Mouse (Mus musculus) NIH3T3 (cell line): ENCODE measurements around the gene Papln.
A peak's percentile ranks its signal among the peaks of the same experiment; 100 is the strongest.

Experiments
- DNase-seq: peaks from one replicate; pipeline ENCODE4 v3.0.0-alpha.2; 2012; ENCODE audit warnings: low read depth

Papln gene

DNA sequence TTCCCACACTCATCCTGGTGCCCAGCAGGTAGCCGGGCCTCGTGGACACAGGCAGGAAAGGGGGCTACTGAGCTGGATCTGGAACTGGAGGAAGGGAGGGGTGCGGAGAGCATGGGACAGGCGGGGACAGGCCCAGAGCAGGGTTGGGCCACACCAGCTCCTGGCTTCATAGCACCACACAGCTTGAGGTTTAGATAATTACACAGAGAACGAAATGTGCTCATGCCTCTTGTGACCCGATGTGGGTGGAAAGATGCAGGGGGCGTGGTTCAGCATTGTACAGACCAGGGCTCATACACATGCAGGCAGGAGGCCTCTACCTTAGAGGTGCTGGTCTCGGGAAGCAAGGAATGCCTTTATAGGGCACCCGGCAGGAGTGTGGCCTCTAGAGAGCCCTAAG, 4.4 kb downstream of the Papln start:
- DNase-seq, result no peak

DNA sequence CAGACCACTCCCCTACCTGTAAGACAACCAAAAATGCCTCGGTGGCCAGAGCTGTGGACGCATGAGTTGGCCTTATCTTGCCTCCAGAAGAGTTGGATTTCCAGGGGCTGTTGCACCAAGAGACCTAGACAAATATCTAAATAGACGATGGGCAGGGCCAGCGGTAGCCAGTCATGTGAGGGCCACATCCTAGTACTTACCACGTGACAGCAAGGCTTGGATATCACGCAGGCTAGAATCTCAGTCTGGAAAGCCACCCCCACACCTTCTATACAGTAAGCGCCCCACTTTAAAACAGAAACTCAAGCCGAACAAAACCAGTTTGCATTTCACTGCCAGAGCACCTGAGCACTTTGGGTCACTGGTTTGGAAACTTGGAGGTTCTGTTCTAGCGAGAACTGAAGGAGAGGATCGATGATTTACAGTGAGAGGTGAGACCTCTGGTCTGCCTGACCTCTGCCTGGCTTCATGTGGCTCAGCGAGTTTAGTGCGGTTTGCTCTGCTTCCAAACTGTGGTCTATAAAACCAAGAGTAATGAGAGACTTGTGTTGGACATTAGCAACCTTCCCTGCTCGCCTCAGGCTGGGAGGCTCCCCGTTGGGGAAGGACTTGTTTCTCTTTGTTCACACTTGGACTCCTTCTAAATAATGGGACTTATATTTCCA, 4.9 kb downstream of the Papln start:
- no peak for DNase-seq

DNA sequence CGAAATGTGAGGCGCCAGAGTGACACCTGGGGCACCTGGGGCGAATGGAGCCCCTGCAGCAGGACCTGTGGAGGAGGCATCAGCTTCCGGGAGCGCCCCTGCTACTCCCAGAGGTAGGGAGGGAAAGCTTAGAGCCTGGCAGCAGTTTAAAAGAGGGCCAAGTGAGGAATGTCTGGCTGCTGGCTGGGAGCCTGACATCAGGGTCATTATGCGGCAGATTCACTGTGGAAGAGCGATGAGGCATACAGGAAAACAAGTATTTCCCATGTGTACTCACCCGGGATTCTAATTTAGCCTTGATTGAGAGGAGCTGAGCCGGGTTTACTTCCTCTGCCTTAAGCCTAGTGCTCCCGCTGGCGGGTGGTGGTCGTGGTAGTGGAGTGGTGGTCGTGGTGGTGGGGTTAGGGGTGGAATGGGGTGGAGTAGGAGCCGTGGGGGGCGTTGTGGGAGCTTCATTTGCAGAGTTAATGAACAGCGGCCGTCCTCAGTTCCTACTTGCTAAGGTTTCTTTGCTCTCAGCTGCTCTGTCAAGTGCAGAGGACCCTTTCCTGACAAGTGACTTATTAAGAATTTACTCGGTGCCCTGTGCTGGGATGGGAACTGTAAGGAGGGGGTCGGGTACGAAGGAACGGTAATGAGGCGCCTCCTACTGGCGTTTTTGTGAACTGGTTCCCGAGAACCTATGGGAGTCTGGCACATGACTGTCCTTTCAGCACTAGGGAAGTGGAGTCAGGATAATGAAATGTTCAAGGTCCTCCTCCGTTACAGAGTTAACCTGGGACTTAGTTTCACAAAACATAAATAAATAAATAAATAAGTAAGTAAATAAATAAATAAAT, 7.2 kb downstream of the Papln start:
- DNase-seq, result peak; percentile 87

DNA sequence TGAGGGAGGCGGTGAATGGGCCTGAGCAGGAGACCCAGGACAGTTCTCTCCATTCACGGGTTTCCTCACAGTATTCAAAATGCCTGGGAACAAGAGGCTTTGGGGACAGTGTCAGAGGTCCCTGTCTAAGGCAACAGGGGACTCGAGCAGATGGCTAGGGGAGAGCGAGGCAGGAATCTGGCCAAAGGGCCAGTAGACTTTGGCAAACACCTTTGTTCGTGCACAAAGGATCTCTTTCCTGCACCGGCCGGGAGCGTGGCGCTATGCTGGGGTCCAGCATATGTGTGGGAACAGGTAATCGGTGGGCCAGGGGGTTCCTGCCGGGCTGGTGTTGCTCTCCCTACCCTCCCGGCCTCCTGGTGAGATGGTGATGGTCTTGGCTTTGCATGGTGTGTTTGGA, 12.2 kb downstream of the Papln start:
- no peak for DNase-seq

DNA sequence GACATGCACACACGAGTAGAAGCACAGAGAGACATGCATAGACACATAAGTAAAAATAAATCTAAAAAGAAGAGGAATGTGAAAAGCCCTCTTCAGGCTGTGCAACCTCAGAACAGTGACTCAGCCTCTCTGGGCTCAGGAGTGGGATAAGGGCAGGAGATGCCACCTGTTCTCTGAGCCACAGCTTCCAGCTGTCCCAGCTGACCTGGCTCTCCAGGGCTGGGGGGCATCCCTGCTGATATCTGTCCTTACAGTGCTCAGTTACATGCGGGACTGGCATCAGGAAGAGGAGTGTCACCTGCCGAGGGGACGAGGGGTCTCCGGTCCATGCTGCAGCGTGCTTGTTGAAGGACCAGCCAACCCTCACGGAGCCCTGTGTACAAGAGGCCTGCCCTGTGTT, 13.3 kb downstream of the Papln start:
- DNase-seq, result no peak

DNA sequence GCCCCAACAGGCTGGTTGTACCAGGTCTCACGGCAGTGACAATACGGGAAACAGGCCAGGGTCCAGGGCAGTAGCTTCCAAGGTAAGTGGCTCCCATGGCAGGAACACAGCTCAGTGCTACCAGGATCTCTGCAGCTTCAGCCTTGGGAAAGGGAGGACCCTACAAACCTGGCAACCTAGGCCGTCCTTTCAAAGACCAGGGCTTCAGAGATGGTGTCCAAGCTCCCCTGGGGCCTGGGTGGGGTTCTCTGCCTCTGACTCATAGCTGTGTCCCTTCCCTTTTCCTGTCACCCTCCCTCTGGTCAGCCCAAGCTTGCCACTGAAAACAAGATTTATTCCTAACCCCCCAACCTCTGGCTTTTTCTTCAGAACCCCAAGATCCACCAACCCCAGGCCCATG, 16.7 kb downstream of the Papln start:
- no peak for DNase-seq

DNA sequence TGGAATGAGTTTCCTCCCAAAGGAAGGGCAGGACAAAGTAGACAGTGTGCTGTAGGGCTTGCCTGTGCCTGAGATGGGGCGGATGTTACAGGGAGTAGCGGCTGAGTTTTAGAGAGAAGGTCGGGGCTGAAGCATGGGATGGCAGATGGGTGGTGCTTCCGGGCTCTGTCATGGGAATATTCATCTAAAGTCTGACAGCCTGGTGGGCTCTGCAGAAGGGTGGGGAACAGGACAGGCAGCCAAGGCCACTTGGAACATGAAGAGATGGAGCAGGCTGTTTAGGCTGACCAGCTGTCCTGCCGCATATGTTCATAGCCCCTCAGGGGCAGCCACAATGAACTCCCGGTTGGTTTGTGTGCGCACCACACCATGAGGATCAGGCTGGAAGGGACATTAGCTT, 17.8 kb downstream of the Papln start:
- no peak for DNase-seq

DNA sequence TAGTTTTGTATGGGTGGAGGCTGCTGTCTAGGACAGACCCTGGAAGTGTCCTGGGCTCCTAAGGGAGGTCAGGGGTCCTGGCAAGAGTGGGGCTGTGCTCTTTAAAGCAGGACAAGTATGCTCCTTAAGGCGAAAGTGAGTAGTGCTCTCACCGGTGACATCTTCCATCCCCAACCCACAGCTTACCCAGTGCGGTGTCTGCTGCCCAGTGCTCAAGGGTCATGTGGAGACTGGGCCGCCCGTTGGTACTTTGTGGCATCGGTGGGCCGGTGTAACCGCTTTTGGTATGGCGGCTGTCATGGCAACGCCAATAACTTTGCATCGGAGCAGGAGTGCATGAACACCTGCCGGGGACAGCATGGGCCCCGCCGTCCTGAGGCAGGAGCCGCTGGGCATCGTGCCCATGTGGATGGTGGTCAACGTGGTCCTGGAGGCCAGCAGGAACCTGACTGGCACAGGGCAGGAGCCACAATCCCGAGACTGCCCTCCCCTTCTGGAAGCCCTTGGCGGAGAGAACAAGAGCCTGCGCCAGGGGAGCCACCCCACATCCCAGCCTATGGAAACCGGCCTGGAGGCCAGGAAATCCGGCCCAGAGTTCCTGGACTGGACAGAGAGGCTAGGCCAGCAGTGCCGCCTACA, 18.3 kb downstream of the Papln start:
- DNase-seq, result no peak

DNA sequence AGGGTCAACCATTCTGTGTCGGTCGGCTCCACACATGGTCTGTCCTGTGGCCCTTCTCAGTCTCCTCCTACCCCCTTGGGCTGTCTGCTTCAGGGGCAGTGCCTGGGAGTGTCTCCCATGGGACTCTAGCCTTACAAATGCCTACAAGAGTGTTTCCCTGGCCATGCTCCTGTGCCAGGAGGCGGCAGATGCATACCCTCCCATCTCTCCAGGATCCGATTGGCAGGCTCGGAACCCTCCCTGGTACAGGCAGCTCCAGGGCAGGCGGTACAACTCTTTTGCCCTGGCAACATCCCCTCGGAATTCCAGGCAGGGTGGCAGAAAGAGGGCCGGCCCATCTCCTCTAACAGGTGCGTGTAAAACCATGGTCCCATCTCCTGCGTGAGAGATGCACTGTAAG, 19.2 kb downstream of the Papln start:
- no peak for DNase-seq

DNA sequence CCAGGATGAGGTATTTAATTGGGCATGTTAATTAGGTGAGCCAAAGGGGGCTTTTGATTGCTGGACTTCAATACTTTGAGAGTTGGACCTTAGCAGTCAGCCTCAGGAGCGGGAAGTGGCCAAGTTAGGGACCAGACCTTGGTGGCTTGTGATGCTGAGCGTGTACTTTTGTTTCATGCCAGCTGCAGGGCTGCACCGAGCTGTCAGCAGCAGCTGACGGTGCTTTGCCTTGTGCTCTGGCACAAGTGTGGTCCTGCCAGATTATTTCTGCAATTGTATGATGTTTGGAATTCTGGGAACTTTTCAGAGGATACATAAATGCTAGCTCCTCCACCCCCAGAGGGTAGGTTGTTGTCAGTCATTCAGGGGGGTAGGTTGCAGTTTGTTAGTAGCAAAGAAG, 21.9 kb downstream of the Papln start:
- no peak for DNase-seq

DNA sequence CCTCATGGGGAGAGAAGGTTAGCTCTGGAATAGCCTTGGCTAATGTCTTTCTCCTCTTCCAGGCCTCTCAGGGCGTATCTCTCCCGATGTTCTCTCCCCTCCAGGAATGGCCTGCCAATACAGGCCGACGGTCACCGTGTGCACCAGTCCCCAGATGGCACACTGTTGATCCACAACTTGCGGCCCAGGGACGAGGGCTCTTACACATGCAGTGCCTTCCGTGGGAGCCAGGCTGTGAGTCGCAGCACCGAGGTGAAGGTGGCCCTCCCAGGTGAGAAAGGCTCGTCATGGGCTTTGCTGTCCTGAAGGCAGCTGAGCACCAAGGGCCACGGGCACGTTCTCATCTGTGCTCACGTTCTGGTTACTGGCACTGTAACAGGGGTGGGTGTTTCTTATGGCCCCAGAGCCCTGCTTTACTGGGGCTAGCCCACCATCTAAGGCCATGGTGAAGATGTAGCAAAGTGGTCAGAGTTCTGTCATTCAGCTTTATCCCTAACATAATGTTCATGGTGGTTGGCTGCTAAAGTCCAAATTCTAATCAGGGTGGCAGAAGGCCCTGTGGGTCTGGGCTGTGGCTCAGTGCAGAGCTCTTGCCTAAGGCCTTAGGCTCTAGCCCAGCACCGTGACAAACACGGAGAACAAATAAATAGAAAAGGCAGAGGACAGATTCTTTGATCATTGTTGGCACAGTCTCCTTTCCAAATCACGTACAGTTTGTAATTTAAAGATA, 25.8 kb downstream of the Papln start:
- no peak for DNase-seq

DNA sequence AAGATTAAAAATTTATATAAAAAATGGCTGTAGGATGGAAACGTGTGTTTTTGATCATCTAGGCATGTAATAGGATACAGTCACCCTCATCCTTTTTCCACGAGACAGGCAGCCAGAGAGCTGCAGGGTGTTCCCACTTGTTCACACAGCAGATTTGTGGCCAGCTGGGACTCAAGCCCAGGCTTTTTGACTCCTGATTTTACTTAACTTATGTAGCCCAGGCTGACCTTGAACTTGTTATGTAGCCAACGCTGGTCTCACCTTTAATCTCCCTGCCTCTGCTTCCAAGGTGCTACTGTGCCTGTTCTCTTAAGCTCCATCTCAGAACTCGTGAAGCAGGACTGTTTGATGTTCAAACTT, 26.3 kb downstream of the Papln start:
- DNase-seq, result peak; percentile 78

DNA sequence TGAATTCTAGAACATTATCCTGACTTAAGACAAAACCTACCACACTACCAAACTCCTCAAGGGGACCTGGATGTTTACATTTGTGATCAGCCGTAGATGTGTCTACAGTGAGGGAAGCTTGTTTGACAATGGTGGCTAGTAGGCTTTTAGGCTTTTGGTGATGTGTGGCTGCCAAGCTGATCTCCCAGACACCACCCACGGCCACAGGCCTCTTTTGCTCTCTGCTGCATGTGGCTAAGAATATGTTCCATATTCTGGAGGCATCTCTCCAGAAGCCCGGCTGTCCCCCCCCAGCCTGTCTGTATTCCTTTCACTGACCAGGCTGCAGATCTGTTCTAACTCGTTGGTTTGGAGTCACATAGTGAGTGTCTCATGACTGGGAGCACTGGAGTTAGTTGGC, 27.3 kb downstream of the Papln start:
- DNase-seq, result no peak

DNA sequence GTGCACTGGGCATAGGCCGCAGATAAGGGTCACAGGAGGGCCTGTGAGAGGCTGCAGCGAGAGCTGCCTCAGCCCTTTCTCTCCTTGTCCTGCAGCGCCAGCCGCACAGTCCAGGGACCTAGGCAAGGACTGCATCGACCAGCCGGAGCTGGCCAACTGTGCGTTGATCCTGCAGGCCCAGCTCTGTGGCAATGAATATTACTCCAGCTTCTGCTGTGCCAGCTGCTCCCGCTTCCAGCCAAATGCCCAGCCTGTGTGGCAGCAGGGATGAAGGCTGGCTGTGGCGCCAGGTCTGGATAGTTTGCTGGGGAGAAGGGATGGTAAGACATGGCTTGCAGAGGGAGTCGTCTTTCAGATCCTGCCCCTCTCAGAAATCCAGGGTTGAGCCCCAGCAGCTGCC, 28.3 kb downstream of the Papln start:
- DNase-seq, result no peak

DNA sequence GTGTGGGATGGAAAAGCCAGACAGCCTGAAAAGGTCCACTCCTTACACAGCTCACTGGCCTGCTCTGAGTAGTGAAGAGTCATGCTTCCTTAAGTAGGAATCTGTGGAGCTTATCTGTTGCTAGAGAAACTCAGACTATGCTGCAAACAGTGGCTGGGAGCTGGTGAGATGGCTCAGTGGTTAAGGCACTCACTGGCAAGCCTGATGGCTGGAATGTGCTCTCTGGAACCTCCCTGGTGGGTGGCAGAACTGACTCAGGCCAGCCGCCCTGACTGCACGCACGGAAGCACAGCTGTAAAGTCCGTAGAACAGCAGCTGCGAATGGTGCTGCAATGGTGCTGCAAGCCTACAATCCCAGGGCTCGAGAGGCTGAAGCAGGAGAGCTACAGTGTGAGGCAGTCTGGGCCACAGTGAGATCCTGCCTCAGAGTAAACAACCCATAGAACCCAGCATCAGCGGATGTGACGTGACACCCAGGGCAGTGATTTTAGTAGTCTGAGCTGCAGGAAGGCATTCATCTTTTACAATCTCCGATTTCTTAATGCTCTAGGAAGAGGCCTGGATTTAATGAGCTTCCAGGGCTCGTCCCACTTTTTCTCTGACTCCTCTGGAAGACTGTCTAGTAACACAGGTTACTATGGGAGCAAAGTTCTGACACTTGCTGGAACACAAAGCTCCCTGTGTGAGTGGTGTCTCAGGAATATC, 29.4 kb downstream of the Papln start:
- DNase-seq, result peak; percentile 13

DNA sequence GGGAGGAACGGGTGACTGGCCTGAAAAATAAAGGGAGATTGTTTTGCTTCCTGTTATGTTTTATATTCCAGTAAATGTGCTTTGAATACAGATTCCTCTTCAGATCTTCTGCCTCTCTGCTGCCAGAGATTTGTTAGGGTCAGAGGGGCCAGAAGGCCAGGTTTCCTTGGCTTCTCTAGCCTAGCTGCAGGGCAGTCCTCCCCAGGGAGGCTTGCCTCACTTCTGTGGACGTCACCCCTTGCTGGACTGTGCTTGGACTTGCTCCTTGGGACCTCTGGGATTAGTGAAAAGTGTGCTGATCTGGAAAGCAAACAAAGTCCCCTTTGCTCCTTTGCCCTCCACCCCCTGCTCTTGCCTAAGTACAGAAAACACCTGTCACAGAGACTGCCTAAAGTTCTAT, 31.6 kb downstream of the Papln start:
- no peak for DNase-seq

DNA sequence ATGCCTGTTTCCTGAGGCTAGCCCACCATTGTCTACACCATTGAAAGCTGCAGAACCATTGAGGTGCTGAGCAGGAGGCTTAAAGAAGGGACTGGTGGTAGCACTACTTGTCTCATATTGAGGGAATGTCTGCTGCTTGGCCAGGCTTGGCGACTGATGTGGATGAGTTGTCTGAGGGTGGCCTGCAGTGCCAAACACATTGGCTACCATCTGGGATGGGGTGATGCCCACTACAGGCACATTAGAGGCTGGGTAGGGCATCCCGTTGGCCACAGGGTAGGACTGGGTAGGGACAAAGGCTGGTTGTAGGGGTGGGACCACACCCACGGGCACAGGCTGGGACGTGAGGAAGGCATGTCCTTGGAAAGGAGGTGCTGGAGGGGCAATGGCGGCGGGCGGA, 32.2 kb downstream of the Papln start:
- DNase-seq, result no peak

DNA sequence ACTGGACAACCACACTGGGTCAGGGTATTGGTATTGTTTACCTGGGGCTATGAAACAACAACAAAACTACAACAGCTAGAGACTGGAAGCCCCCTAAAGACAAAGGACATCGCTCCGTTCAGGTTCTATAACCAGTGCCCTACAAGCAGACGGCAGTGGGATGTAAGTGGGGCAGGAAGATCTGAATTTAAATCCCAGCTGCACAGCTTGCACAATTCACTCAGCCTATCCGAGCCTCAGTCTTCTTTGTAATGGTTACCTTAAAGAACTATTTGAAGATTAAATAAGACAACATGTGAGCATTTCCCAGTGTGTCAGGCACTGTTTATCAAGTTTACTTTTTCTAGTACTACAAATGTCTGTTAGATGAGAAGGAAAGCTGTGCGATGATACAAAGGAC, 34.9 kb downstream of the Papln start:
- no peak for DNase-seq

DNA sequence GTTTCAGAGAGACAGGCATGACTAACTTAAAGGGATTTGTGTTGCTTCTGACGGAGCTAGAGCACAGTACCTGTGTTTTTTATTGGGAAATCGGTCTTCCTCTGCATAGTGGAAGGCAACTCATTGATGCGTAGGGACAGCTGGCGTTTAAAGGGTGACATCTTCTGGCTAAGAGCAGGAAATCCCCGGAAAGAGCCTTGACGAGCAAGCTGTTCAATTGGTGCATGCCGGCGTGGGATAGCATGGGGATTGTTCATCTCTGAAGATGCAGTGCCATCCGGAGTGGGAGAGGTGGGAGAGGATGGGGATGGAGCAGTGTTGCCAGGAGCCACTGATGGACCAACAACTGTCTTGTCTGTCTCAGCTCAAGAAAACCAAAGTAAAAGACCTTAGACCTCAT, 37.5 kb downstream of the Papln start:
- no peak for DNase-seq

DNA sequence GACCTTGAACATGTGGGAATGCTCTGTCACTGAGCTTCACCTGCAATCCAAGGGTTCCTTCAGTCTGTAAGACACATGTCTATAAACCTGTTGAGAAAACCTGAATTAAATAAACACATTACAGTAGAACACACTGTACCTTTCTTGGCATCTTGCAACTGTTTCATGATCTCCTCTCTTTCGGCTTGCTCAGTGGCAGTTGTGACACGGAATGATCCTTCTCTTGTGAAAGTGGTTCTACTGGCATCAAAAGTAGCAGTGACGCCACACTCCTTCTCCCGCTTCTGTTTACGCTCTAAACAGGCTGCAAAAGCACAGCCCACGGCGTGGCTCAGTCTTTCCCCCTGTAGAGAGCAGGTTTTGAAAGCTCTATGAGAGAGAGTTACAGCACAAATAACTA, 40.2 kb downstream of the Papln start:
- no peak for DNase-seq

DNA sequence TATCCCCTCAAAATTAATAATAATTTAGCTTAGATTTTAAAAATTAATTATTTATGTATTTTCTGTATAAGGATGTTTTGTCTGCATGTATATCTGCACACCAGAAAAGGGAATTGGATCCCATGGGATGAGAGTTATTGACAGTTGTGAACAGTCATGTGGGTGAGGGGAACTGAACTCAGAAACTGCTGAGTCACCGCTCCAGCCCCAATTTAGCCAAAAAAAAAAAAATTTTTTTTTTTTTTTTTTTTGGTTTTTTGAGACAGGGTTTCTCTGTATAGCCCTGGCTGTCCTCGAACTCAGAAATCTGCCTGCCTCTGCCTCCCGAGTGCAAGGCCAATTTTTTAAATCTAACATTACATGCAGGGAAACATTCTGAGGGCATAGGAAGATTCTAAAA, 48.5 kb downstream of the Papln start:
- peak; percentile 16 for DNase-seq

DNA sequence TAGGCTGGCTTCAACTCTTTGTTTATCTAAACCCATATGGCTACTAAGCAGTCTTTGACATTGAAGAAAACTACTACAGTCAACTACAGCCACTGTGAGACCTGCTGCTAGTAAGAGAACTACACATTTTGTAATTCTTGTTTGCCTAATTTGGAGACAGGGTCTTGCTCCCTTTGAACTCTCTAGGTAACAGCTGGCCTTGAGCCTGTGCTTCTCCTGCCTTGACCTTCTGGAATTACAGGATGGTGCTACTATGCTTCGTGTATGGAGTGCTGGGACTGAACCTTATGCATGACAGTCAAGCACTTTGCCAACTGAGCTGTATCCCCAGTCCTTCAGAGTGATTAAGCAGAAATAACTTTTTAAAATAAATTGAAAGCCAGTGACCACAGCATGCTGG, 53.2 kb downstream of the Papln start:
- no peak for DNase-seq
